Mouse (Mus musculus) bone marrow macrophage, adult 2 months (primary cell): ENCODE results near the gene Tmem116.

Experiments
- CTCF ChIP-seq: IDR thresholded peaks from 2 replicates; pipeline ENCODE4 v1.5.1; 2012; ENCODE audit warnings: low read depth, mild to moderate bottlenecking, low read length, moderate library complexity
- POLR2A ChIP-seq: IDR thresholded peaks from 2 replicates; pipeline ENCODE4 v1.6.1; 2012; ENCODE audit warnings: mild to moderate bottlenecking, low read depth, low read length, borderline replicate concordance

DNA sequence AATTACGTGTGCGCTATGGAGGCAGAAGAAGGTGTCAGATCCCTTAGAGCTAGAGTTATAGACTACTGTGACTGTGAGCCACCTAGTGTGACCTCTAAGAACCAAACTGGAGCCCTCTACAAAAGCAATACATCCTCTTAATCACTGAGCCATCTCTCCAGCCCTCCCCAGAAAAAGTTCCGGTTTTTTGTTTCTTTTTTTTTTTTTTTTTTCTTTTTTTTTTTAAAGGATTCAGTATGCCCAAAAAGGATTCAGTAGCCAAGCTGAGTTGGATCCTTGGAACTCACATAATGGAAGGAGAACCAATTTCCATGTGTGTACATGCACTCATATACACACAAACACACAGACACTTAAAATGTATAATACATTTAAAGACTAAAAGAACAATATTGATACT lies 91.7 kb downstream of the Tmem116 start:
- TF ChIP-seq CTCF (no peak), POLR2A (no peak)
